Mouse (Mus musculus) olfactory bulb, adult 2 months (tissue): ENCODE data around the gene Dnajc3.

ENCODE experiments used
- CTCF ChIP-seq: fragments of 200-500 bp; IDR thresholded peaks from 2 replicates; pipeline ENCODE4 v1.5.1; 2012; ENCODE audit warnings: low read depth, mild to moderate bottlenecking, low read length, moderate library complexity; ENCODE audit not compliant: insufficient read depth
- POLR2A ChIP-seq: fragments of 200-500 bp; IDR thresholded peaks from 2 replicates; pipeline ENCODE4 v1.6.1; 2012; ENCODE audit warnings: mild to moderate bottlenecking, low read depth, low read length, moderate library complexity; ENCODE audit not compliant: insufficient read depth

GRCm38 (mm10) chr14:119005834-119006233 is 68.1 kb downstream of the Dnajc3 start:
- TF ChIP-seq CTCF = no peak
- TF ChIP-seq POLR2A = no peak
